ENCODE assay signal across 14 mouse cellular contexts in the genomic region with DNA sequence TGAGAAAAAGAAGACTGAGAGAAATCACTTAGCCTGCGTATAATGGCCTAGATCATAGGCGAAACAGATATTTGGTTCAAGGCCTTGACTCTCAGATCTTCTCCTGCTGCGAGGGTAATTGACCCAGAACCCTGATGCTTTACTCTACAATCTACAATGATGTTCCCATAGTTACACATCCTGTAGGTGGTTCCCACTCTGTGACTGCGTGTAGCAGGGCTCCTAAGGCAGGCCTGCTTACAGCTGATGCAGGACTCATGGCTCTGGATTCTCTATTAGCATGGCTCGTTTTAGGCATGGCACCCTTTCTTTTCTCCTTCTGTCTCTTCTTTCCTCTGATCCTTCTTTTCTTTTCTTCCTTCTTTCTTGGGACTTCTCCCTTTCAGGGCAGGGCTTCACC.
"Had no signal": no experiment of that assay in that cellular context is flagged by ENCODE, and none has a peak within 500 bp of the region (broad histone marks: within the 10 kb centered on the region; RNA-seq: fewer than 3 reads in every experiment).

No protein-coding gene starts in this region.

- ATAC-seq: hindbrain, postnatal 0 days; intestine, embryonic 16.5 days; liver, embryonic 12.5 days had no signal

- DNase-seq: gastrocnemius, postnatal 14 days; gastrocnemius, postnatal 36 days; heart, adult 18-20 months; heart, postnatal 14 days; heart, postnatal 36 days; kidney, adult 11 months; kidney, adult 2 months; kidney, adult 9 months; kidney, postnatal 14 days; kidney, postnatal 36 days; layer of hippocampus, adult 9-11 months had no signal
